Mouse (Mus musculus) hindbrain, embryonic 16.5 days (tissue): ENCODE data around the gene Lmo7. TPM values are rescaled to one million over a fixed set of nuclear protein-coding genes. Genes with fewer than 3 reads are reported as not detected.

ENCODE experiments used
- ATAC-seq: fragments of 200-750 bp; cut with Nextera tagmentation; 2 replicates; pipeline ENCODE4 v1.8.0; 2017; ENCODE audit warnings: moderate TSS enrichment, moderate library complexity
- H3K27ac ChIP-seq: fragments of 300-500 bp; sonication (generic); 2 replicates; pipeline ENCODE4 v1.5.1; 2014; ENCODE audit warnings: low read depth, mild to moderate bottlenecking, control low read depth, low read length, moderate library complexity
- H3K27me3 ChIP-seq: fragments of 300-500 bp; sonication (generic); replicated peaks from 2 replicates; pipeline ENCODE4 v1.6.1; 2014; ENCODE audit warnings: low read length; ENCODE audit not compliant: control insufficient read depth, insufficient read depth
- H3K36me3 ChIP-seq: fragments of 300-500 bp; sonication (generic); 2 replicates; pipeline ENCODE4 v1.6.1; 2014; ENCODE audit warnings: mild to moderate bottlenecking, low read length, moderate library complexity, mixed read lengths; ENCODE audit not compliant: control insufficient read depth, insufficient read depth
- H3K4me1 ChIP-seq: fragments of 300-500 bp; sonication (generic); 2 replicates; pipeline ENCODE4 v1.6.1; 2014; ENCODE audit warnings: low read depth, low read length; ENCODE audit not compliant: control insufficient read depth, insufficient read depth
- H3K4me2 ChIP-seq: fragments of 300-500 bp; sonication (generic); 2 replicates; pipeline ENCODE4 v1.6.1; 2014; ENCODE audit warnings: mild to moderate bottlenecking, low read length, control low read depth, moderate library complexity
- H3K4me3 ChIP-seq: fragments of 300-500 bp; sonication (generic); 2 replicates; pipeline ENCODE4 v1.5.1; 2014; ENCODE audit warnings: mild to moderate bottlenecking, low read length, control low read depth, moderate library complexity
- H3K9ac ChIP-seq: fragments of 300-500 bp; sonication (generic); 2 replicates; pipeline ENCODE4 v1.6.1; 2014; ENCODE audit warnings: low read depth, mild to moderate bottlenecking, control low read depth, low read length, moderate library complexity
- H3K9me3 ChIP-seq: fragments of 300-500 bp; sonication (generic); 2 replicates; pipeline ENCODE4 v1.6.1; 2014; ENCODE audit warnings: mild to moderate bottlenecking, low read length, moderate library complexity; ENCODE audit not compliant: control insufficient read depth
- WGBS: fragments of 180-500 bp; shearing (Covaris S2); extraction: QIAGEN DNeasy Blood & Tissue Kit; methylation state at CpG from one replicate; pipeline ENCODE4 v1.1.7; 2014; 5-methylcytosine and 5-hydroxymethylcytosine counted together
- polyA plus RNA-seq: library from polyadenylated mRNA; unstranded; fragments of >200 nt; fragmentation: Nextera tagmentation; extraction: Ambion mirVana; gene quantifications from 2 replicates; pipeline ENCODE4 v1.2.1, GENCODE M21; 2015

The Lmo7 gene
- polyA plus RNA-seq, 1 experiment from 2014 or later: 2.3 TPM

DNA sequence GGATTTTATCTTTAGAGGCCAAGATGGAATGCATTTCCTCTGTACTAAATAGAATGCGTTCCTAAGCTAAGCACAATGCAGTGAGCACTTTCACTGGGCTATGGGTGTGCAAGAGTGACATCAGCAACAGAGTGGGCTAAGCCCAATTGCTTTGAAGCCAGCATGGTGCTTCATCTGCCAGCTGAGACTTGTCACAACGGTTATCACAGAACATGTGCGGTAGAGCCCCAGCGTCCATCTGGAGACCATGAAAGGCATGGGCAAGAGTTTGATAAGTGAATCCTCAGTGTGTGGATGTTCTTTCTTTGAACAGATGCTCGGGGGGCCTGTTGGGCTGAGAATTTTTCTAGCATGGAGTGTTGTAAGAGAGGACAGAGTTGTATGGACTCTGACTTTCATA lies 86.7 kb downstream of the Lmo7 start:
- Histone ChIP-seq H3K36me3 (no peaks in the 10 kb centered on the region), H3K27ac (no peak overlapping the region), H3K4me3 (no peak overlapping the region), H3K9ac (no peak overlapping the region), H3K27me3 (no peaks in the 10 kb centered on the region), H3K4me2 (no peak overlapping the region), H3K4me1 (no peaks in the 10 kb centered on the region), H3K9me3 (no peaks in the 10 kb centered on the region)
- 81% methylated on average over 5 of the region's 5 CpGs for WGBS
- peak; percentile 56; the same call in 1 of the 2 replicates for ATAC-seq

DNA sequence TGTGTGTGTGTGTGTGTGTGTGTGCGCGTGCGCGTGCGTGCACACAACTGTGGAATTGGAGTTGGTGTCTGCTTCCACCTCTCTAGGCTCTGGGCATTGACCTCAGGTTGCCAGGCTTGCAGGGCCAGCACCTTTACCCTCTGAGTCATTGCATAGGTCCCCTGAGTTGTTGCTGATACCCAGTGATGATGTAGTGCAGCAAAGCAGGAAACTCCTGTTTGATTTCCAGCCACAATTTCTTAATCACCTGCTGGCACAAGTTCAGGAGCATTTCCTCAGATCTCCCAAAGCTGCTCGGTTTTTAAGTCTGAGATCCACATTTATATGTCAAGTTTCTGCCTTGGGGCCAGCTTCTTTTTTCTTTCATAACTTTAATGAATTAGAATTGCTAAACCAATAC lies 92.6 kb downstream of the Lmo7 start:
- Histone ChIP-seq H3K4me3 (no peak overlapping the region), H3K4me2 (no peak overlapping the region), H3K9me3 (no peaks in the 10 kb centered on the region), H3K27ac (no peak overlapping the region), H3K9ac (no peak overlapping the region), H3K27me3 (no peaks in the 10 kb centered on the region), H3K4me1 (0 out of 2 replicates have a peak, but pooled peaks cover 2% of the 10 kb centered on the region), H3K36me3 (no peaks in the 10 kb centered on the region)
- 96% methylated on average over 6 of the region's 6 CpGs for WGBS
- no peak for ATAC-seq

DNA sequence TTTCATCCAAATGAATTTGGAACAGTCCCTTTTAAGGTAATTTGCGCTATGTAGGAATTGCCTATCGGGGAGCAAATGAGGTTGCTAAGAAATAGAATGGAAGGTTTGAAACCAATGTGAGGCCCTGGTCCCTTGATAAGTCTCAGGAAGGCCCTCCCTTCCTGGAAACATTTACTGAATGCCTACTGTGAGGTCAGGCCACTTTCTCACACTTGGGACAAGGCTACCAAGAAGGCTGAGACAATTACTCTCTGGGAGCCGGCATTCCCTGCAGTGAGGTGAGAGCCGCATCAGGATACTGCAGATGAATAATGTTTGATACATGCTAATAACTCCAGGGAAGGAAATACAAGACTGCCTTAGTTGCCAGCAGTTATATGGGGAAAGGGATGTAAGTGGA lies 93.1 kb downstream of the Lmo7 start:
- Histone ChIP-seq H3K4me2 (no peak overlapping the region), H3K9ac (no peak overlapping the region), H3K4me3 (no peak overlapping the region), H3K27me3 (no peaks in the 10 kb centered on the region), H3K27ac (no peak overlapping the region), H3K4me1 (0 out of 2 replicates have a peak, but pooled peaks cover 2% of the 10 kb centered on the region), H3K9me3 (no peaks in the 10 kb centered on the region), H3K36me3 (no peaks in the 10 kb centered on the region)
- WGBS: 40% methylated on average over 4 of the region's 4 CpGs
- no peak; the same call in 1 of the 2 replicates for ATAC-seq

DNA sequence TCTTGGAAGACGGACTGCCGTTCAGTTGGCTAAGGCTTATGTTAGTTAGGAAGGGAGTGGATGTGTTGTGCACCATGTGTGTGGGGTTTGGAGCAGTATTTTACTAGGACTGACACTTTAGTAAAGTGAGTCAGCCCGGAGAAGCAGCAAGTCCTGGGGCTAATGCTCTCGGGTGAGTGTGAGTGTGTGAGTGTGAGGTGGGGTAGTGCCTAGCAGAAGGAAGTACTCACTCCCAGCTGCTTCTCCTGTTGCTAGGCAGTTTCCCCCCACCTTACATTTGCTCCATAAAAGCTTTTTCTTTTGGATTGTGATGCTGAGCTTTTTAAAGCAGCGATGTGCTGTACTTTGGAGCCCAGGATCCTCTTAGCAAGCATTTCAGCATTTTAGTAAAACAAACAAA lies 99.9 kb downstream of the Lmo7 start:
- H3K9me3 ChIP-seq: no peaks in the 10 kb centered on the region
- H3K9ac ChIP-seq: no peak overlapping the region
- no peak for ATAC-seq
- H3K4me3 ChIP-seq: no peak overlapping the region
- H3K36me3 ChIP-seq: no peaks in the 10 kb centered on the region
- H3K4me1 ChIP-seq: peaks cover 5% of the 10 kb centered on the region; the same call in 1 of the 2 replicates
- H3K27me3 ChIP-seq: no peaks in the 10 kb centered on the region
- no peak overlapping the region for H3K27ac ChIP-seq
- 75% methylated on average over 5 of the region's 5 CpGs for WGBS
- H3K4me2 ChIP-seq: no peak overlapping the region

DNA sequence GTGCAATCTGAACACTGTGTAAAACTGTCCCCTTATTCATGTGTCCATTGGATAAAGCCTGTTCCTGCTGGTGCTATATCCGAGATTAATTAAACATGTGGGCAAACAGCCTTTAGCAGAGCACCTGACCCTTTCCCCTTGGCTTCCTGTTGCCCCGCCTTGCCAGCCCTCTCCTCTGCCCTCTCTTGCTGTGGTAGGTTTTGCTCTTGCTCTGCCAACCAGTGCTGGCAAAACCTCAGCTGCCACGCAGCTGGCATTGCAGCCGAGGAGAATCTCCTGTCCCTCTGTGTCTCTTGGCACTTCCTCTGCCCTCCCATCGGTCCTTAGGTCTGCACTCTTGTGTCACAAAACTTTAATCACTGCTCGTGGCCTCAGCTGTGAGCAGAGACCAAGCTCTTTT lies 100.4 kb downstream of the Lmo7 start:
- Histone ChIP-seq H3K27ac (no peak overlapping the region), H3K36me3 (no peaks in the 10 kb centered on the region), H3K9me3 (no peaks in the 10 kb centered on the region), H3K4me2 (no peak overlapping the region), H3K4me3 (no peak overlapping the region), H3K4me1 (peaks cover 5% of the 10 kb centered on the region; the same call in 1 of the 2 replicates), H3K9ac (no peak overlapping the region), H3K27me3 (no peaks in the 10 kb centered on the region)
- ATAC-seq: peak; percentile 79; the same call in 1 of the 2 replicates
- 35% methylated on average over 6 of the region's 6 CpGs for WGBS

DNA sequence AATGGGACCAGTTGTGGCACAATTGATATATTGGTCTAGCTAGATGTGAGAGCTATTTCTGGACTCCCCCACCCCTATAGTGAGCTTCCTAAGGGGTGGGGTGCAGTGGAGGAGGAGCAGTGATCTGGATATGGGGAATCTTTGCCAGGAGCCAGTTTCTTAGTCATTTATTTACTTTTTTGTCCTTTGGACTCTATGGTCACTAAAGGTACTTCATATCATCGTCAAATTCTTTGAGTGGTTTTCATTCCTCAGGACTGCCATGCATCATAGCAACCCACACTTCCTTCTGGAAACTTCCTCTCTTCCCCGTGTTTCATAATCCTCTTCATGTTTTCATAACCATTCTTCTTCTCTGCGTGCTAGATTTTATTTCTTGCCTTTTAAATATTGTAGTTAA lies 104.4 kb downstream of the Lmo7 start:
- Histone ChIP-seq H3K27ac (no peak overlapping the region), H3K4me2 (no peak overlapping the region), H3K4me3 (no peak overlapping the region), H3K36me3 (no peaks in the 10 kb centered on the region), H3K27me3 (no peaks in the 10 kb centered on the region), H3K9ac (no peak overlapping the region), H3K9me3 (no peaks in the 10 kb centered on the region), H3K4me1 (peaks cover 5% of the 10 kb centered on the region; the same call in 1 of the 2 replicates)
- no peak for ATAC-seq
- WGBS: 86% methylated on average over 3 of the region's 3 CpGs

DNA sequence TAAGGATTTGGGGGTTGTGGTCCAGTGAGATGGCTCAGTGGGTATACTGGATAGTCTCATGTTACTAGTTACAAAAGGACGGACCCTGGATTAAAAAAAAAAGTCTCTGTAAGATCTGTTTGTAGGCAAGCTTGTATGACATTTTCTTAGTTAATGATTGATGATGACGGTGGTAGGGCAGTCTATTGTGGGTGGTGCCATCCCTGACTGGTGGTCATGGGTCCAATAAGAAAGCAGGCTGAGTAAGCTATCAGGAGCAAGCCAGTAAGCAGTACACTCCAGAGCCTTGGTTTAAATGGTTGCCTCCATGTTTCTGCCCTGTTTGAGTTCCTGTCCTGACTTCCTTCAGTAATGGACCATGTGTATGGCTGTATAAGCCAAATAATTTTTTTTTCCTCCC lies 106.6 kb downstream of the Lmo7 start:
- H3K4me3 ChIP-seq: no peak overlapping the region
- no peaks in the 10 kb centered on the region for H3K9me3 ChIP-seq
- H3K27ac ChIP-seq: no peak overlapping the region
- WGBS: 94% methylated on average over 2 of the region's 2 CpGs
- no peak overlapping the region for H3K4me2 ChIP-seq
- no peaks in the 10 kb centered on the region for H3K36me3 ChIP-seq
- H3K27me3 ChIP-seq: no peaks in the 10 kb centered on the region
- no peaks in the 10 kb centered on the region for H3K4me1 ChIP-seq
- ATAC-seq: no peak
- H3K9ac ChIP-seq: no peak overlapping the region

DNA sequence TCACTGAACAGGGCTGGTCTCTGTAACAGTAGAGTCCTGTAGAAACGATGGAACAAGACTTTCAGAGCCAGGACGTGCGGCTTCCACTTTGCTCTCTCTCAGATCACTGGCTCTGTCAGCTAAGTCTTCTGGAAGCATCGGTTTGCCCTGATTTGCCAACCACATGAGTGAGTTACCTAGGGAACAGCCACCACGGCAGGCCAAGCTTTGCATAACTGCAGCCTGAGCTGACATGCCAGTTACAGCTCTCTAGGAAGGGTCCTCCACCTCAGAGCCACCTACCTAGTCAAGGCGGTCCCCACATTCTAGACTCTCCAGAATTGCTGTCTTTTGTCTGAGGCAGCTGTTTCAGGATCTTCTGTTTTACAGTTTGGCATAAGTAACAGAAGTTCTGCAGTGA lies 107.4 kb downstream of the Lmo7 start:
- no peaks in the 10 kb centered on the region for H3K4me1 ChIP-seq
- WGBS: 75% methylated on average over 6 of the region's 6 CpGs
- H3K4me3 ChIP-seq: no peak overlapping the region
- no peak overlapping the region for H3K27ac ChIP-seq
- no peaks in the 10 kb centered on the region for H3K36me3 ChIP-seq
- H3K9ac ChIP-seq: no peak overlapping the region
- H3K4me2 ChIP-seq: no peak overlapping the region
- H3K9me3 ChIP-seq: no peaks in the 10 kb centered on the region
- no peak for ATAC-seq
- no peaks in the 10 kb centered on the region for H3K27me3 ChIP-seq

DNA sequence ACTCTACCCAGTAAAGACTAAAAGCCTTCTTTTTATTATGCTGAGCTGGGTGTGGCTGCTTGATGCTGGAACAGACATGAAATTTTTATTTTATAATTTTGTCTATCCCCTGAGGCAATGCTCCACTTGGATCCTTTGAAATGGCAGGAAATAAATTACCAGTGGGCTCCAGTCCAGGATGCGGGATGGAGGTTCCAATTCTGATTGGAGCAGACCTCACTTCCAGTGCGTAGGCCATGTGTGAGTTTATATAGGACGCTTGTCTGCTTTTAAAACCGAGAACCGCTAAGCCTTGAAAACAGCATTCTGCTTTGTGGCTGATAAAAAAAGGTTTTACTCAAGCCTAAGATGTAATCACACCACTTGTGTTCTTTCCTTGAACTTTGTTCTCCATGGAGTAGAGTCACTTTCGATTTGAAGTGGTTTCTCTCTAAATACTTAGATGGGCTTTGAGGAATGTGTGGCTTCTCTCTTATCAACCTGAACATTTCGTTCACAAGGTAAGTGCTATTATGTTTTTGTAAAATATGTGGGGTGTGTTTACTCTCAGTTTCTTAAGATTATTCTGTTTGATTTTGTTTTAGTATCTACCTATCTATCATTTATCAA lies 108.6 kb downstream of the Lmo7 start:
- H3K9me3 ChIP-seq: no peaks in the 10 kb centered on the region
- no peak for ATAC-seq
- 79% methylated on average over 7 of the region's 7 CpGs for WGBS

More for the DNA sequence above, 108.6 kb downstream of the Lmo7 start:
- no peak overlapping the region for H3K4me3 ChIP-seq
- no peaks in the 10 kb centered on the region for H3K27me3 ChIP-seq
- H3K4me1 ChIP-seq: no peaks in the 10 kb centered on the region
- no peak overlapping the region for H3K27ac ChIP-seq
- H3K4me2 ChIP-seq: no peak overlapping the region
- no peaks in the 10 kb centered on the region for H3K36me3 ChIP-seq
- no peak overlapping the region for H3K9ac ChIP-seq
